Mouse (Mus musculus) kidney, adult 8-10 months (tissue): ENCODE results near the gene Cebpa.

ENCODE experiments used
- DNase-seq, 2 experiments: peaks; one replicate each; pipeline ENCODE4 v3.0.0; 2022

Gene Cebpa

GRCm38 (mm10) chr7:35120146-35120691, 1.1 kb downstream of the Cebpa start:
- DNase-seq = peak; percentile 77 to 80

GRCm38 (mm10) chr7:35121150-35121549, 2.1 kb downstream of the Cebpa start:
- DNase-seq = no peak

GRCm38 (mm10) chr7:35122401-35123320, 3.6 kb downstream of the Cebpa start:
- no peak for DNase-seq

- no peak for DNase-seq
These were observed 4.4 kb downstream of the Cebpa start for GRCm38 (mm10) chr7:35123431-35123953.

GRCm38 (mm10) chr7:35124216-35124615, 5.1 kb downstream of the Cebpa start:
- DNase-seq = no peak

GRCm38 (mm10) chr7:35124745-35125144, 5.7 kb downstream of the Cebpa start:
- DNase-seq = no peak

GRCm38 (mm10) chr7:35125971-35126370, 6.9 kb downstream of the Cebpa start:
- no peak for DNase-seq

- DNase-seq = no peak
These were observed 7.9 kb downstream of the Cebpa start for GRCm38 (mm10) chr7:35127001-35127400.

- DNase-seq = no peak
These were observed 8.6 kb downstream of the Cebpa start for GRCm38 (mm10) chr7:35127721-35128120.

GRCm38 (mm10) chr7:35128677-35129567, 9.8 kb downstream of the Cebpa start:
- DNase-seq = no peak

- no peak for DNase-seq
These were observed 11.1 kb downstream of the Cebpa start for GRCm38 (mm10) chr7:35130059-35130738.

GRCm38 (mm10) chr7:35130888-35131287, 11.8 kb downstream of the Cebpa start:
- DNase-seq = no peak

- no peak for DNase-seq
These were observed 12.5 kb downstream of the Cebpa start for GRCm38 (mm10) chr7:35131601-35132000.

GRCm38 (mm10) chr7:35134621-35135020, 15.5 kb downstream of the Cebpa start:
- no peak for DNase-seq

GRCm38 (mm10) chr7:35137524-35137923, 18.4 kb downstream of the Cebpa start:
- DNase-seq = no peak

- DNase-seq = no peak
These were observed 19.4 kb downstream of the Cebpa start for GRCm38 (mm10) chr7:35138481-35138880.

GRCm38 (mm10) chr7:35139880-35140279, 20.8 kb downstream of the Cebpa start:
- DNase-seq = no peak

GRCm38 (mm10) chr7:35141519-35141918, 22.4 kb downstream of the Cebpa start:
- peak; percentile 64 to 73 for DNase-seq

GRCm38 (mm10) chr7:35142522-35142921, 23.4 kb downstream of the Cebpa start:
- no peak for DNase-seq

- DNase-seq = peak; percentile 89 to 96
These were observed 24.9 kb downstream of the Cebpa start for GRCm38 (mm10) chr7:35143864-35144618.

- no peak for DNase-seq
These were observed 26.0 kb downstream of the Cebpa start for GRCm38 (mm10) chr7:35145068-35145467.

GRCm38 (mm10) chr7:35146269-35146668, 27.2 kb downstream of the Cebpa start:
- peak; percentile 86 to 90 for DNase-seq
